Mouse (Mus musculus): Measurements from ENCODE around the gene Runx2.

Gene Runx2

DNA sequence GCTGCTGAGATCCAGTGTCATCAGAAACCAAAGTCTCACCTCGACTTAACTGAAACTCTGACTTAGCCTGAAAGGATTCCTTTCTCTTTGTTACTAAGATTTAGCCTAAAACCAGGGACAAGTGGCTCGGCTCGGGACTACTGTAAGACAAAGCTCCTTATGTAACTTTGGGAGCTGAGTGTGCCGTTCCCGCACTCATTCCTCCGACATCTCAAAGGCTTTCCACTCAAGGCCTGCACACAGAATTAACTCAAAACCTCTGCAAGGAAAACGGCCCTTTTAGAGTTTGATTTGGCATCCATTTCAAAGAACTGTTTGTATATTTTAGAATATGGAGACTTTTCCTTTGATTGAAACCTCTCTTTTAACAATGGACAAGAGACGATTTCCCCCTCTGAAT is 191.3 kb downstream of the Runx2 start:
- no peak for DNase-seq (ENCODE audit: low read depth, low spot score)

DNA sequence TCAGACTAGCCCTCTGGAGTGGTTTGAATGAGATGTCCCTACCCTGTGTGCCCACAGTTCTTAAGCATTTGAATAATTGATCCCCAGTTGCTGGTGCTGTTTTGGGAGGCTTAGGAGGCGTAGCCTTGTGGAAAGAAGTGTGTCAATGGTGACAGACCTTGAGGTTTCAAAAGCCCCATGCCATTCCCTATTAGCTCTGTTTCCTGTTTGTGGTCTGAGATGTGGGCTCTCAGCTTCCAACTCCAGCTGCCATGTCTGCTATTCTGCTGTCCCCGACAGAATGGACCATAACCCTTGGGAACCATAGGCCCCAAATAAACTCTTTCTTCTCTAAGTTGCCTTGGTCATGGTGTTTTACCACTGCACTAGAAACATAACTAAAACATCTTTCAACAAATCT is 194.1 kb downstream of the Runx2 start:
- DNase-seq (ENCODE audit: low read depth, low spot score): no peak

DNA sequence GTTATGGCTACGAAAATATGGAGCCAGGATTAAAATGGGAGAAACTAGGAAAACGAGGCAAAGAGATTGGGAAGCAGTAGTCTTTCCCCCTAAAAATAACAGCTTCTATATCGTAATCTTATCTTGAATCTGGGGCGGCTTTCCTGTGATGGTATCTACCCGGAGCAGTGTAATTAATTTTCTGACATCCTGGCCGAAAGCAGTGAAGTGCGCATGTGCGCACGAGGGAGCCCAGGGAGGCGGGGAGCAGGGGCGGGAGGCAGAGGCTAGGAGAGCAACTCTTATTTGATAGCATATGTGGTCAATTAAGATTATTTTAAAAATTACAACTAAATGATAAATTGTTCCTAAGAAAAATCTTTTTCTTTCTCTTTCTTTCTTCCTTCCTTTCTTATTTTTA is 195.9 kb downstream of the Runx2 start:
- peak; percentile 33 for DNase-seq (ENCODE audit: low read depth, low spot score)

DNA sequence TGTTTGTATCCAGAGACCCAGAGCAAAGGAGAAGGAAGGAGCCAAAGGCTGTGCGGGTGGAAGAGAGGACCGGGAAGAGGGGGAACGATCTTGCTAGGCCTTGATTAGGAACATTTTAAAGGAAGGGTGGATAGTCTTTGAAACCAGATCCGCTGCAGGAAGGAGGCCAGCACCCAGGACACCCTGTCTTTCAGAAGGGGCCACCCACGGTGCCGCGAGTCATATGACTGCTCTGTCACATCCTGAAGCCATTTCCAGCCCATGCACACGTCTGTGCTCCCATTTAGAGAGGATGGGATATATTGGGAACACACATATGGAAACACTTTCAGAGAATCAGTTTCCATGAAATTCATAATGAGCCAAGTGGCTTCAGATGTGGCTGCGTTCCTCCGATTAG is 196.4 kb downstream of the Runx2 start:
- DNase-seq (ENCODE audit: low read depth, low spot score): no peak

DNA sequence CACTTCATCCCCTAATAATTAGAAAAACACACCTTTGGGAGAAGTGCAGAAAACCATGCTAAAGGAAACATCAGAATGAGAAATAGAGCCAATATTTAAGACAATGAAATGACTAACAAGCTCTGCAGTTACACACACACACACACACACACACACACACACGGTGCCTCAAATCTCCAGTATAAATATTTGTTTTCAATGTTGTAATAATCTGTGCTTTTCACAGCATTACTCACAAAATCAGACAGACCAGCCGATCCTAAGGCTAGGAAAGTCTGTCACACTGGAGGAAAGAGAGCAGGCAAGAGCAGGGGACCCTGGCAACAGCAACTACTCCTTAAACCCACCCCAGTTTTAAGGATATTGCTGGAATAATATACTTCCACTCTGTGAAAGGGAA is 196.9 kb downstream of the Runx2 start:
- no peak for DNase-seq (ENCODE audit: low read depth, low spot score)

DNA sequence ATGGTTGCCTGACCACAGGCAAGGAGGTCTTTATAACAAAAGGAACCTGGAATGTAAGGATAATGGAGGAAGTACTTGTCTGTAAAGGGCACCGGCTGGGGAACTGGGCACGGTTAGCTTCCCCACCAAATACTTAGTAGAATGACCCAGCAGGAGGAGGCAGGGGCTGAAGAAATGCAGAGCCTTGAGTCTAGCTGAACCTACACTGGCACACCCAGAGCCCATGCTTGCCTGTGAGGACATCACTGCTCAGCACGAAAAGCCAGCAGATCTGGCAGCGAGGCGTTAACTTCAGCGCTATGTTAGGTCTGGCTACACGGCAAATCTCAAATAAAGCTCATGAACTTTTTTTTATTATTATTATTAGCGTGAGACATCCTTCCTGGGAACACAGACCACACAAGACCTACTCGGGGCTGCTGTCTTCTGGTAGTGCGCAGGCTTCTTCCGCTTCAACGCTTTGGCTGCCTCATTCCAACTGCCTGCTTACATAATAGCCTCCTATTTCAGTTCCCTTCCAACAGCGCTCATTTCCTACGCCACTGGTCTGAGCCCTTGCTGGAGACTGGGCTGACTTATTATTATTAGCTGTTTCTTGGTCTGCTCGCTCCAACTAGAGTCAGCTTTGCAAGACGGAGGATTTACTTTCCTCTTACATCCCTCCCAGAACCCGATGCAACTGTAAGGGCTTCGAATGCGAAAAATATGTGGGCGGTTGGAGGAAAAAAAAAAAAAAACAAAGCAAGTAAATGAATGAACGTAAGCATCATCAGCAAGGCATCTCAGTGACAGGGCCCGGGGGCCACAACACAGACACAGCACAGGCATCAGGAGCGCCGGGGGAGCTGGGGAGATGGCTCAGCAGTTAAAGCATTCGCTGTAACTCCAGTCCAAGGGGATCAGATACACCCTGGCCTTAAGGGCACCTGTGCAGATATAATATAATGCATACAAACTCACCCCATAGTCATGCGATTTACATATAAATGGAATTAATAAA is 200.6 kb downstream of the Runx2 start:
- peak; percentile 28 for DNase-seq (ENCODE audit: low read depth, low spot score)

DNA sequence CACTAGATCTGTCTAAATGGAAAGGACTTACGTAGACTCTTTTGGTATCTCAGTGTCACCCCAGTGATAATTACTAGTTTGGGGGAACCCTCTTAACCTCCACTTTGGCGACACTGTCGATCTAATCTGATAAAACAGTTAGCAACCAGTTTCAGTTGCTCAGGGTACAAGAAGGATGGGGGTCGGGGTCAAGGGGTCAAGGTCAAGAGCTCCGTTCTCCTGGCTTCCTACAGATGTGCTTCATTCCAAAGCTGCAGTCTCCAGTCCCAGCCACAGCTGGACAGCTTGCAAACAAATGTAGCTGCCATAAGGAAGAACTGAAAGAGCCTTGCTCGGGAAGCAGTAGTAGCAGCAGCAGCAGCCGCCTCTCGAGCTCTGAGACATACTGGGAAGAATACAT is 202.0 kb downstream of the Runx2 start:
- DNase-seq (ENCODE audit: low read depth, low spot score): no peak

DNA sequence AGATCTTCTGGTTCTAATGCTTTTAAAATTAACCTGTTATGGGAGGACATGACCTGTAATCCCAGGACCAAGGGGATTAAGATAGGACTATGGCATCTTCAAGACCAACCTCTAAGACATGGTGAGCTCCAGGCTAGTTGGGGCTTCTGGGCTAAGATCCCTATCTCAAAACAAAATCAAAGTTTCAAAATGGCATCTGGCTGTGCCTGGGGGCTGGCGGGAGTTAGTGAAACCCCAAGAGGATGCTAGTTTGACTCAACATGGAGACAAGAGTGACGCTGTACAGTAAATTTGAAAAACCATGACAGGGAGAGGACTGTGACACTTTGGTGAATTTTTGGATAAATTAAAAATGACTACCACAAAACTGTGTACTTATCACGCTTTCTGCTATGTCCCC is 202.6 kb downstream of the Runx2 start:
- DNase-seq (ENCODE audit: low read depth, low spot score): no peak

DNA sequence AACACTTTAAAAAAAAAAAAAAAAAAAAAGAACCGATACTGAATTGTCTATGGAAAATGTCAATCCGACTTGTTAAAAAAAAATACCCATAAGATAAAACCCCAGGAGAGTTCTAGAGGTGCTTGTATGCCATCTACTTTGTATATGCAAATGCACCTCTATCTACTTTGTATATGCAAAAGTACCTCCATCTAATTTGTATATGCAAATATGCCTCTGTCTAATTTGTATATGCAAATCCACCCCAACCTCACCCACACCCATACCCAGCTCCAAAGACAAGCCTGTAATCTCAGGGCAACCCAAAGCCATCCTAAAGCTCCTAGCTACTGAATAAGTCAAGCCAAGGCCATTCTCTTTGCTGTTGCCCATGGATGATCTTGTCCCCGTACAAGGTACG is 203.1 kb downstream of the Runx2 start:
- DNase-seq (ENCODE audit: low read depth, low spot score): no peak

DNA sequence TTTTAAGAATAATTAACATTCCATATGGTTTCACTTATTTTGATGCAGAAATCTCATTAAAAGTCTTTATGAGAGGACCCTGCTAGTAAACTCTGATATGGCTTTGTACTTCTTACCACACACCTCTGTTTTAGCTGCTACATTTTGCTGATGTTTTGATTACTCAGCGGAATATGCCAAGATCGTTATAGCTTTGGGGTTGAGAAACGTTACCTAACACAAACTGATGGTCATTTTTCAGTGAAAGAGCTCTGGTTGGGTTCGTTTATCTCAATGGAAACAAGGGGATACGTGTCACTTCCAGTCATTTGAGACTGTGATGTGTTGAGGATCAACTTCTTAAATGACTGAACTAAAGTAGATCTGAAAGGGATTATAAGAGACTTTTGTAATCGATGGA is 203.8 kb downstream of the Runx2 start:
- no peak for DNase-seq (ENCODE audit: low read depth, low spot score)

DNA sequence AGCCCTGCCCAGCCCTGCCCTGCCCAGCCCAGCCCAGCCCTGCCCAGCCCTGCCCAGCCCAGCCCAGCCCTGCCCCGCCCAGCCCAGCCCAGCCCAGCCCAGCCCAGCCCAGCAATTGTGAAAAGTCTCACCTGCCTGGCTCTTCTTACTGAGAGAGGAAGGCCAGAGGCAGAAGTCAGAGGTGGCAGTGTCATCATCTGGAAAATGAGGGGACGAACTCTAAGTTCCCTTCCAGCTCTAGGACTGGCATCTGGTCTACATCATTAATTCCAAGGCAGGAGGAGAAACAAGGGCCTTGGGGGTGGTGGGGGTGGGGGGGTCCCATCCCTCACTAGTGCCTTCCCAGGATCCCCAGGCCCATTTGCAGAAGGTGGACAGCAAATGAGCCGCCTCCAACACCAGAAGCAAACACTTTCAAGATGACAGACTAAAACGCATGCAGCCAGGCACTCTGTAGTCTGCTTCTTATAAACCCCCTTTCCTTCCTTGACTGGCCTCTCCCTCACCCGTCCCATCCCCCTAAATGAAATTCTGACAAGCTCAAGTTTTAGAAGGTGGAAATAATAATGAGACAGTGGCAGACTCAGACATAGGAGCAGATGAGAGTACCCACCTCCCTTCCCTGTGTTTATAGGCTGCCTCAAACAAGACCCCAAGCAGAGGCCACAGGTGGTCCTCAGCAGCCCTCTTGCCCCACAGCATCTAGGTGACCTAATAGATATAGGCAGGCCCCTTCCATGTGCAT is 204.5 kb downstream of the Runx2 start:
- no peak for DNase-seq (ENCODE audit: low read depth, low spot score)

DNA sequence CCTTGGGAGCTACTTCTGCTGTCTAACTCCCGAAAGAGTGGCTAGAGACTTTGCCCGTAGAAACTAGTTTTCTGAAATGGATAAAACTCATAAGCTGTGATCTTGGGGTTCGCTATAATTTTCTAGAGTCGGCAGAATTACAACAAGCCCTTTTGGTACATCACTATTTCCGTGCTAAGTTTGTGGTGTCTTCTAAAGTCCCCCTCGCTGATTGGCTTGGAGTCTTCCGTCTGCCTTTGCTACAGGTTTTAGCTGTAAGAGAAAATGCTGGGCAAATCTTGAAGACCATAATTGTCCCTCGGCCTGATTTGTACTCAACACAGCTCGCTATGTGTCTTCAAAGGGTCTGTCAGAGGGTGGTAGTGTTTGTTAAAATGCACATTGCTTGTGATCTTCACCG is 205.2 kb downstream of the Runx2 start:
- no peak for DNase-seq (ENCODE audit: low read depth, low spot score)

DNA sequence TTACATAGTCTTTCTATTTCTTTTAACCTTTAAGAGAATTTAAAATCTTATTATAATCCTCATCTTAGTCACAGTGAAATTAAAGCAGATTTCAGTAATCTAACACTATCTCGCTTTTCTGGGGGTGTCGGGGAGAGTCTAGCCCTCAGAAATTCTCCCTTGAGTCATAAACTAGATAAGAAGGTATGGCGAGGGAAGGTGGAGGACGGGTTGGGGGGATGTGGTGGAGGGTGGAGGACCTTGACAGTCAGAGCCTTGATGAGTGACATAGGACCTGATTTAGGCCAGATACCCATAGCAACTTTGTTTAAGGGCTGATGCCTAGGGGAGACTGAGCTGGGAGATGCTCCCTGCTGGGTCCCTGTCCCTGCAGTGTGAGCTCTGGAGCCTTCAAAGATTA is 205.7 kb downstream of the Runx2 start:
- no peak for DNase-seq (ENCODE audit: low read depth, low spot score)

DNA sequence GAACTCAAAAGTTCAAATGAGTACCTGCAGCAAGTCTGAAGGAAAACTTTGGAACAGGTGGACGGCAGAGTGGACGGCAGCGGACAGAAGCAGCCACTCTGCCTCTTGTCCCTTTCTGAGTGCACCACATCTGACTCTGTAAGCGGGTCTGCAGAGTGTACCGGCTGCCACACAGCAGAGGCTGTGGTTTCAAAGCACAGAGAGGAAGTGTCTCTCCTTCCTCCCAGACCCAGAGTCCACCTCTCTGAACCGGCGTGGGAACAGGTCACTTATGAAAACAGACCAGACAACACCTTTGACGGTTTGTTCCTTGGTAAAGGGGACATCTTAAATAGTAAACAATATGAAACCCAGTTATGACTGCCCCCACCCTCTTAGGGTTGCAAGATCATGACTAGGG is 207.2 kb downstream of the Runx2 start:
- DNase-seq (ENCODE audit: low read depth, low spot score): no peak

DNA sequence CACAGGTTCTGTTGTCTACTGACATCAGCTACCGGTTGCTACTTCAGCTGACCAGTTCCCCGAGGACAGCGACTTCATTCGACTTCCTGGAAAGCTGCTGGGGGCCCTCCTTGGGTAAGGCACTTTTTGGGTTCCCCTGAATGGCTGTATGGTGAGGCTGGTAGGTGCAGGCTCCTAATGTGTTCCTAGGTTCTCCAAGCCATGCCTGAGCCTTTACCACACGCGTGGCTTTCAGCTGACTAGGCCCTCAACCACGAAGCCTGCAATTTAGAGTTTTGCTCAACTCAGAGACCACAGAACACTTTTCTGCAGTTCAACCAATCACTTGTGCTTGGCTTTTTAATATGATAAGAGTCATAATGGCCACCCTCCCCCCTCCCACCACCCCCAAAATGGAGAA is 208.4 kb downstream of the Runx2 start:
- no peak for DNase-seq (ENCODE audit: low read depth, low spot score)

DNA sequence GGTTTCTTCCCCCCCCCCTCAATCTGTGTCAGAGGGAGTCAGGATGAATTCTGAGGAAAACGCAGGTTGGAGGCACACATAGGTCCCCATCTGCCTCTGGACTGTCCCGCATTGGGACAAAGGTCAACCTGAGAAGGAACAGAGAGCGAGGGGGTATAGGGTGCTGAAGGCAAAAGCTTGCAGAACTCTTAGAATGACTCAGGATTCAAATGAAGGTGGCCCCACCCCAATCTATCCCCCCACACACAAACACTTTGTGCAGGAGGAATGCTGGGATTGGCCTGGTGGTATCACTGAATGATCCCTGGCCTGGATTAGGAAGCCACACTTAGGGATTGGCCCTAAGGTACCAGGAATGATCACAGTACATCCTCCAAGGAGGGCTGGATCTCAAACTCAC is 208.8 kb downstream of the Runx2 start:
- DNase-seq (ENCODE audit: low read depth, low spot score): no peak

DNA sequence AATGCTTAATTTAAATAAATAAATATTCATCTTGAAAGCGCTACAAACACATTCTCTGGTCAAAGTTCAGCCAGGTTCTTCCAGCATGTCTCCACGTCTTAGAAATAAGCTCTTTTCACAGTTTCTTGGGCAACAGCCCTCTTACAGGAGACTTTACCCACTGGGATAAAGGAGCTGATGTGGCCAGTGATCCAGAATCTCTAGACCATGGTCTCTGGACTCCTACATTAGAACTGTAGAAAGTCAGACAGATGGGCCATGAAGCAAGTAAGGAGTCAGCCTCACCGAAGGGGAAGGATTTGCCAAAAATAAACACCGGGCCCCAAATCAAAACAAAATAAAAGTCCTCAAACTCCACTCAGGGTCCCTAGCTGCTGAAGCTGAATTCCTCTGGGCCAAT is 211.4 kb downstream of the Runx2 start:
- no peak for DNase-seq (ENCODE audit: low read depth, low spot score)

DNA sequence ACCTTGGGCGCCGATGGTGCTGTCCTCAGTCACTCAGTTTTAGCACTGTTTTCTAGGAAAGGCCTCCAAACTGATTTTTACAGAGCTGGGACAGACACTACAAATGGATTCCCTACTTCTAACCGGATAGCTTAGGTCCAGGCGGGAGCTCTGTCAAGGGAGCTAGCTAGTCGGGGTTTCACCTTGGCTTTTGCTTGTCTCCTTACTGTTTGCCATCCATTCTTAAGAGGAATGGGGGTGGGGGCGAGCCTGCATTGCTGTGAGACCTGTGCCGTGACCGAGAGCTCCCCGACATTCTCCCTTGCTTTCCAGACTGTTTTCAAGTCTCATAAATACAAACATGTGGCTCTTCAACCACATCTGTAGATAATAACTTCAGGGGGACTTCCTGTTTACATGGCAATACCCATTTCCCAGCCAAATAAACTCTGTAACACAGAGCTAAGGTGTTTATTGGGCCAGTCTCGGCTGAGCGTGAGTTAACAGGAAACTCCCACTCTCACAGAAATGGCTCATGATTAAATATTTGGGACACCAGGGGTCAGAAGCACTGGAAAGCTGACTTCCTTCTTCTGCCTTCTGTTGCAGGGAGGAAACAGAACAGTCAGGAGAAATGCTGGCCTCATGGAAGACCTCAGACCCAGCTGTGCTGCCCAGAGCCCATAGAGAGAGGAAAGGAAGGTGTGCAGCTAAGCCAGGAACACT is 213.1 kb downstream of the Runx2 start:
- no peak for DNase-seq (ENCODE audit: low read depth, low spot score)

DNA sequence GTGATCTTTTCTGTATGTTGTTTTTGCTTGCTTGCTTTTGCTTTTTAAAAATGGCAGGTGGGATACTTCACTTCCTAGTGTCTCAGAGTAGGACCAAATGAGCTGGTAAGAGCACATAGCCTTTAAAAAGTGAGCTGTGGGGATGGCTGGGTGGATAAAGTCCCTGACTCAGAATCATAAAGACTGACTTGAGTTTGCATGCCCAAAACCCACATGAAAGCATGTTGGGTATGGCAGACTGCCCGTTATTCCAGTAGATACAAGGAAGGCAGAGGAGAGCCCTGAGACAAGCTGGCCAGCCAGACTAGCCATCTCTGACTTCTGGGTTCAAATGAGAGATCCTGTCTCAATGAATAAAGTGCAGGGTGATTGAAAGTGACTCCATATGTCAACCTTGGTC is 214.7 kb downstream of the Runx2 start:
- no peak for DNase-seq (ENCODE audit: low read depth, low spot score)

DNA sequence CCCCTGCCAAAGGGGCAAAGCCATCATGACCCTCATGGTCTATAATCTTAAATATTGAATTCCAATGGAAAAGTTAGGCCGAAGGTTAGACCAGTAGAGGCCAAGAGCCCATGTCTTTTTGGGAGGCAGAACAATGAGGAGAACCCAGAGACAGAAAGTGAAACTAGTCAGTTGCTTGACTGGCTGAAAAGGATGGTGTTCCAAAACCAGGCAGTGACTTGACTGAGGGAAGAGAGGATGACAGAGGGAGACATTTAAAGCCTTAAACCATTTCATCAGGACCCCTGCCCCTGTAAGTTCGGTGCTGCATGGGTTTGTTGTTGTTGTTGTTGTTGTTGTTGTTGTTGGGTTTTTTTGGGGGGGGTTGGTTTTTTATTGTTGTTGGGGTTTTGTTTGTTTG is 215.5 kb downstream of the Runx2 start:
- DNase-seq (ENCODE audit: low read depth, low spot score): no peak

DNA sequence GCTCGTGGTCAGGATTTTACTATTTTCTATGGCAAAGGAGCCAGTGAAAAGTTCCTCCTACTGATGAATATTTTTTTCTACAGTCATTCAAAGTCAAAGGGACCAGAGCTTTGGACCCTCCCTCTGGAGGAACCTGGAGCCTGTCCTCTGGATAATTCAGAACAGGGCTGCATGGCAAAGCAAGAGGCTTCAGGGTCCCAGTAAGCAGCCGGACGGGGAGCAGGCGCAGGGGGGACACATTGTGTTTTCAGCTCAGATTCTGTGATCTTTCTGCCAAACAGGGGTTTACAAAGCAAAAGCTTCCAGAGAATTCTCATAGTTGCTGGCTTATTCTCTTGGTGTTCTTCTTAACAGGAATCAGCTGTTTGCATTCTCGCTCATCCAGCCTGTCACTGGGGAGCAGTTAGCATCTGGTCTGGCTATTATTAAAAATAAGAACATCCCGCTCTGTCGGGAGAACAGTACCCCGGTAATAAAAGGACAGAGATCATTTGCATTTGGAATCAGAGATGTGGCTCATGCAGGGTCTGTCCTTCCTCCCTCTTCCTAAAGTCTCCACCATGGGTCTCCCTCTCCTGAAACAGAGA is 216.6 kb downstream of the Runx2 start:
- no peak for DNase-seq (ENCODE audit: low read depth, low spot score)

DNA sequence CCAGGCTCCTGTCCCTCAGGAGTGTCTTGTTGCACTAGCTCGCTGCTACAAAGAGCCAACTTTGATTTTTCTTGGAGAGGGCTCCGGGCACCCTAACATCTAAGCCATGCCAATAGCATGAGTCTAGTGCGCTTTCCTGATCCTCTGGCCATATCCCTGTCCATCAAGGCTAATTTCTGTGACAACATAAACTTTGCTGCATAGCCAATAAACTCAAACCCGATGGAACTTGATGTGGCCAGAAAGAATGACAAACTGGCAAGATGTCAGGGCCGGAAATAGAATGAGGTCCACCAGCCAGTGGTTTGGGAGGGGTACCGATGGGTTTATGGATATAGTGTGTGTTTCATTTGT is 221.9 kb downstream of the Runx2 start:
- no peak for DNase-seq (ENCODE audit: low read depth, low spot score)
